Mouse (Mus musculus): Measurements from ENCODE around the gene Crb1. TPM values are rescaled to one million over a fixed set of nuclear protein-coding genes. Genes with fewer than 3 reads are reported as not detected.
"Not testable (repeated sequence)": the region's sequence is repeated elsewhere in the genome, so short reads cannot be mapped to it uniquely, and the experiment has no call there.

The Crb1 gene
- total RNA-seq, 1 experiment from 2014 or later: not detected

DNA sequence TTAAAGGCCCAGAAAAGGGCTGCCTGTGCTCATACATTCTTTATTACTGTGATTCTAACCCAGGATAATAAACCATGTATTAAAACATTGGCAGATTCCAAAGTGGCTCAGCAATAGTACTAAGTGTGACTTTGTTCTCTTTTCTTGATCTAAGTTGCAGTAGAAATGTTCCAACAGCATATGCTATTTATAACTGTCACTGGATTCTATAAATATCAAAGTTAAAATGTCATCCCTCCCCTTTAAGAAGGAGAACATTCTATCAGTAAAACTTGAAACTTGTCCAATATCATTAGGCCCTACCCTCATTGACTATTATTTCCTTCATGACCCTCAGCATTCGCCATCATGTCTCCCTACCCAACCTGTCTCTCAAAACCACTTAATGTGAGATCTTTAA lies 48.1 kb downstream of the Crb1 start:
- DNase-seq: no peak

- DNase-seq: no peak
Measured at GRCm38 (mm10) chr1:139328286-139328685, 48.6 kb downstream of the Crb1 start.

DNA sequence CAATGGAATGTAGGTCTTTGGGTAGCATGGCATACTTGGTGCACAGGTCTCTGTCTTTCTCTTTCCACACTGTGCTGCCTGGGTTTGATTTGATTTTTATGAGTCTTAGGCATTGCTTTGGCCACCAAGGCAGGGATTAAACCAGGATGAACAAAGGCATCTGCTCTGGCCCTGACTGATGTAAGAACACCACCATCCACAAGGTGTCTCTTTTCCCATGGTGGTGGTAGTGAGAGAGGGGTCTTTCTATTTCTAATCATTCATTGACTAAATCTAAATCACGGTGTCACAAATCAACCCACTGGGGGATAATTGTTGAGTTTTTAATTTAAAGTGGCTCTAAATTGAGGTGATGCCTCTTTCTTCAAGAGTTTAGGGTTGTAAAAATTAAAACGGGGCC lies 51.5 kb downstream of the Crb1 start:
- no peak for DNase-seq

DNA sequence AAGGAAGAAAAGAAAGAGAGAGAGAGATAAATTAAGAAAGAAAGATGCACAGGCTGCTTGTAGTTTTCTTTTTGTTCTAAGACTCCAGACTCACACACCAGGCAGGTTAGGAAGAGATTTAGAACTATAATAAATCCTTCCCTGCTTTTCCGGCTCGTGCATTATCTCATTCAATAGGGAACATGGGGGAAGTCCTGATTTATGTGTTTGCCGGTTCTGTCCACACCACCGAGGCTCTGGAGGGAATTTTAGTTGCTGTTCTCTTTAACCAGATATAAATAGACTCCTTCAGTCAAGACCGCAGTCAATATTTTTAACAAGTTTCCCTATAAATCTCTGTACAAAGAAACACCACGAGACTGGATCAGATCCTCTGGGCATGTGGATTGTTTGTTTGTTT lies 57.1 kb downstream of the Crb1 start:
- no peak for DNase-seq

DNA sequence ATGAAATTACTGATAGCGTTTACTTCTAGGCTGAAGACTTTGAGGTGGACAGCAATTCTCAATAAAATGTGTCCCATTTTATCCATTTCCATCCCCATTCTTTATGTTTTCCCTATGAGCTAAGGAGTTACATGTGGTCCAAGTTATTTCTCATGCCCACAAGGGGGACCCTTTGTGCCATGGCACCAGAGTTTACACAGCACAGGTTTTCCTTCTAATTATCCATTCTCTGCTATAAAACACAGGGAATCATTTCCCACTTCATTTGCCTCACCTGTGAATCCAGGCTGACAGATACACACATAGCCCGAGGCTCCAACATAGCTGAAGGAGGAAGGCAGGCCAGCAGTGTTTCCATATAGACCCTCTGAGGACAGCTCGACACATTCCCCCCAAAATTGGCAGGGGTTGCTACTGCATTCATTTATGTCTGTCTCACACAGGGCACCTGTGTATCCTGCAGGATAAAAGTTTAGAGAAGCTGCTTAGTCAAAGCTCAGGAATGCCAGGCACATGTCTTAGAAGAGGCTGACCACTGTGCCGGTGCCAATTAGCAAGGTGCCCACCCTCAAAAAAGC lies 62.5 kb downstream of the Crb1 start:
- DNase-seq: no peak

- no peak for DNase-seq
Measured at GRCm38 (mm10) chr1:139308915-139309314, 68.0 kb downstream of the Crb1 start.

- not testable (repeated sequence) for DNase-seq
Measured at GRCm38 (mm10) chr1:139302519-139302918, 74.4 kb downstream of the Crb1 start.

DNA sequence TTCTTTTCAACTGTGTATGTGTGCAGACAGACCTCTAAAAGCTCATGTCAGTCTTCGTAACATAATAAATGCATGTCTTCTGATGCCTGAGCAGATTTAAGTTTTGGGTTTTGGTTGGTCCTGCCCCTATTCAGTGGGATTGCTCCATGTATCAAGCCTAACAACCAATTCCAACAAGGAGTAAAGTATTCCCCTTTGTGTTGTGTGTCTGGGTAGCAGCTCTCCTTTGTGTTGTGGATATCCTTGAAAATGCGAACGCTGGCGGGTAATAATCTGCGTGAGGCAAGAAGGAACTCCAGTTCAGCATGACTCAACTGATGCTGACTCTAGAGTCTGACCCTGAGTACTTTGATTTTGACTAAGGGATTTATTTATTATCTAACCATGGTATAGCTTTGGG lies 75.1 kb downstream of the Crb1 start:
- no peak for DNase-seq

GRCm38 (mm10) chr1:139292023-139292422 lies 84.9 kb downstream of the Crb1 start:
- DNase-seq: no peak

DNA sequence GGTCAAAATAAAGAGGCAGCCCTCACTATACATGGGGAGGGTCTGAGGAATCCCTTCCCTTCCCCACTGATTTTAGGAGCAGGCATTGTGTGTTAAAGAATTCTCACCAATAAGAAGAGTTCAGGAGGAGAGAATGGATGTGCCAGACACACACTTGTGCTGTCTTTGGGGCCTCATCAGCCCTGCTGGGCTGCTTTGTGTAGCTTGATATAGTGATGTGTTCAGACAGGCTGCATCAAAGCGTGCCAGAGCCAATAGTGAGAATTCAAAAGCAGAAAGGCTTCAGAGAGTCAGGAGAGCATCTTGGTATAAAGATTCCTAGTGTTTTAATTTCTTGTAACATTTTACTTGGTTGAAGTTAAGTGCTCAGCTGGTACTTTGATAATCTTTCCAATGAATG lies 85.3 kb downstream of the Crb1 start:
- DNase-seq: no peak

DNA sequence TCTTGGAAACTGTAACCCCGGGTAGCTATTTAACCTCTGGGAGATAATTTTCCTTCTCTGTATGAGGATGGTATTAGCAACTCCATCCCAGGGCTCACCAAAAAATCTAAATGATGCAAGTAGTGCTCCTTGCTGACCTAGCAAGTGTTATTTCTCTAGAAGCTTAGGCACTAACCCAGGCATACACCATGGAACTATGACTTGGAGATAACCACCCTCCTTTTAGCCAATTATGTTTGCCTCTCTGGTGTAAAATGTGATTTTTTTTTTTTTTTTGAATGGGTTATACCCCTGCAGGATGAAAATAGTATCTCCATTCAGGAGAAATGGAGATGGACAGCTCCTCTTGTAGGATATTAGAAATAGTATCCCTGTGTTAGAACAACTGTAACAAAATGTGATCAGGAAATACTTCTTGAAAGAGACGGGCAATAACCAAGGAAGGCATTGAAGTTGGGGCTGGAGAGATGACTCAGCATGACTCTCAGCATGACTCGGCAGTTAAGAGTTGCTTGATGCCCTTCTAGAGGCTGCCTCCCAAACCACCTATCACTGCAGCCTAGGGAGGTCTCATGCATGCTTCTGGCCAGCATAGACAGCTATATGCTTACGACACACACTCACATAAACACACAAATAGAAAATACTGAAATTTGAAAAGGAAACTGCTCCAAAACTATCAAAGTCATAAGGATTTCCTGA lies 100.1 kb downstream of the Crb1 start:
- DNase-seq: no peak

- DNase-seq: peak; percentile 5
Measured at GRCm38 (mm10) chr1:139267844-139268243, 109.1 kb downstream of the Crb1 start.

DNA sequence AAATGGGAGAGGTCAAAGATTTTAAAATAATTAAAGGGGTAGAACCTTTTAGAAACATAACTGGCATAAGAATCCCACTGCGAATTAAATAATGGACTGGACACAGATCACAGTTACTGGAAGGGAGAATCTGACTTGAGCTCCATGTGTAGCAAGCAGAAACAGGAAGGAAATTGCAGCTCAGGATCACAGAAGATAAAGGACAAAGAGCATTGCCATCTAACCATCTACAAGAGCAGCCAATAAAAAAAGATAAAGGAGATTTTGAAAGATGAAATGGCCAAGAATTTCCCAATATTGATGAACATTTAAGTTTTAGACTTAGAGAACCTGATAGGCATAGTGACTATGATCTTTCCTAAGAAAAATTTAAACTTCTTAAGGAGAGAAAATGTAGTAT lies 112.7 kb downstream of the Crb1 start:
- no peak for DNase-seq

DNA sequence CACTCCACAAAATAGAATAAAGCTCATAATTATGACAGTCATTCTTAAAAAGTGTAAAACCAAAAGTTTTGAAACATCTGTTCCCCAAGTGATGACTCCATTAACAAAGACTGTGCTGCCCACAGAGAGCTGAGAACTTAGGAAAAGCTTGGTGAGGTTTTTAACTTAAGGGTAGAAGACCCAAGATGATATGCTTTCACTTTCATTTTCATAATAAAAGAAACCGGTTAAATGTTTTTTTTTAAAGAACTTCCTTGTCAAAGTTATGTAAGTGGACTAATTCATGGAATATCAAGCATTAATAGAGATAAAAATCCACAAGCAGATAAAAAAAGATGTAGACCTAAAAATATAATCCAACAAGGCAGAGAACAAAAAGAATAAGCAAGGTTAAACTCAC lies 113.7 kb downstream of the Crb1 start:
- no peak for DNase-seq

GRCm38 (mm10) chr1:139255581-139255980 lies 121.3 kb downstream of the Crb1 start:
- no peak for DNase-seq

DNA sequence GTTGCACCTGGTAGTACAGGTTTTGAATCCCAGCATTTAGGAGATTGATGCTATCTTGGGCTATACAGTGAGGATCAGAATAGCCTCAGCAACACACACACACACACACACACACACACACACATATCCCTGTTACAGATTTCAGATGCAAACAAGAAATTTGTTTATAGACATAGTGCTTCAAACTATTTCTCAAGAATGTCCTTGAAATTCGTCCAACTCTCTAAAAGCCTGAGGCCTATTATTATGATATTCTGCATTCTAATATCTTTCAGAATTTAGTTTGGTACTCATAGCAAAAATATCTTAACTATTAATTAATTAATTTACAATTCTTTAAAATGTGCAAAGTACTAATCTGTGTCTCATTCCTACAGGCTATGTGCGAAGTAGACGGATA lies 124.9 kb downstream of the Crb1 start:
- DNase-seq: no peak

DNA sequence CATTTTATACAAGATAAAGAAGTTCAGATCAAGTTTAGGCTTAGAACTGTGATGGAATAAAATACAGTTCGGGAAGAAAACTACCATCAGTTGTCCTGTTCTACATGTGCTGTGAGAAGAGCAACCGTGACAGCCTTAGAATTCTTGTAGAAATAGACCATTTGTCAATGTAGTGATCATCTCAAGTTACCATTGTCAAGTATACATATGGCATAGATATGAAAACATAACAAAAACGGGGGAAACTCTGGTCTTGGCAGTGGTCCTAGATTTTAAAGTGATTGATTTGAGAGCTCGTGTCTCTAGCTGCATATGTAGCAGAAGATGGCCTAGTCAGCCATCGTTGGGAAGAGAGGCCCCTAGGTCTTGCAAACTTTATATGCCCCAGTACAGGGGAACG lies 127.7 kb downstream of the Crb1 start:
- no peak for DNase-seq

- no peak for DNase-seq
Measured at GRCm38 (mm10) chr1:139246723-139247380, 130.0 kb downstream of the Crb1 start.

DNA sequence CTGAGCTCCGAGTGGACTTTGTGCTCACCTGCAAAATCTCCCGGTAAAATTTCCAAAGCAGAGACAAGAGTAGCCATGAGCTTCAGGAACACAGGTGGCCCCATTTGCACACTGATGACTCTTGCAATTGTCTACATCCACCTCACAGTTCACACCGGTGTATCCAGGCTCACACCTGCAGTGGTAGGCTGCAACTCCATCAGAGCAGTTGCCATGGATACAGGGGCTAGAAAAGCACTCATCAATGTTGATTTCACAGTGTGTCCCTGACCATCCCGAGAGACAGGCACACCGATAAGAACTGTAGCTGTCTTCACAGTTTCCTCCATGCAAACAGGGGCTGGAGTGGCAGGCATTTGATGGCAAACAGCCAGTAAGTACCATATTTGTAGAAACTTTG lies 140.1 kb downstream of the Crb1 start:
- no peak for DNase-seq

- DNase-seq: no peak
Measured at GRCm38 (mm10) chr1:139234611-139235568, 142.0 kb downstream of the Crb1 start.

DNA sequence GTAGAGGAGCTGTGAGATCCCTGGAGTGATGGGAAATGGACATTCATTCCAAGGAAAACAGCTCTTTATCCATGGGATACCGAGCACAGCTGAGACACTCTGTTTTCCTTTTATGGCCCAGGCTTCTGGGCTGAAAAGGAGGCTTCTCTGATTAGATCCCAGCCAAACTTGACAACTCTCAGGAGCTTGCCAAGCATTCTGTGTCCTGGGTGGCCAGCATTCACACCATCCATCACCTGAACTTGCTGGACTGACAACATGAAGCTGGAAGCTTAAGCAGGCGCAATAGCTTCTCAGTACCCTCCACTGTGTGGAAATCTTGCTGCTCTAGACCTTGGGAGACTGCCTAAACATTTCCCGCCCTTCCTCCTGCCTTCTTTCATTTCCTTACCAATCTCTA lies 144.3 kb downstream of the Crb1 start:
- DNase-seq: no peak

GRCm38 (mm10) chr1:139224309-139224949 lies 152.5 kb downstream of the Crb1 start:
- no peak for DNase-seq
